Mouse (Mus musculus) lung, postnatal 0 days (tissue): ENCODE results near the gene Cdc42bpa.

Source experiments
- CTCF ChIP-seq: IDR thresholded peaks from 2 replicates; pipeline ENCODE4 v1.5.1; 2016; ENCODE audit warnings: antibody characterized with exemption, mild to moderate bottlenecking
- EP300 ChIP-seq: IDR thresholded peaks from 2 replicates; pipeline ENCODE4 v1.6.1; 2016; ENCODE audit warnings: antibody characterized with exemption, mild to moderate bottlenecking, control low read depth

DNA sequence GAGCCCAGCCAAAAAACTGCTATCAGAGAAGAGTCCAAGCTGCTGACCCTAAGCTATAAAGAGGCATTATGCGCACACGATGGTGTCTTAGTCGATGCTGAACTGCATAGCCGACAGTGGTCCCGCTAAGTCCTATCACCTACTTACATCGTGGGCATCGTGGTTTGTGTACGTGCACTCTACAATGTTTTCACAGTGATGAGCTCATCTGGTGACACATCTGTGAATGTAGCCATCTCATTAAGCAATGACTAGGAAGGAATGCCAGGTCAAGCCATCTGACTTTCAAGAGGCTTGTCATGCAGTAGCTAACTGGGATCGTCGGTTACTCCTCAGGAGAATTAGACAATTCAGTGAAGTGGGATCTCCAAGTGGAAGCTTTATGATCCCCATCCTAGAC, 15.3 kb upstream of the Cdc42bpa start:
- TF ChIP-seq CTCF = no peak
- TF ChIP-seq EP300 = no peak
